Mouse (Mus musculus): ENCODE data around the gene Asb16. TPM values are rescaled to one million over a fixed set of nuclear protein-coding genes. Genes with fewer than 3 reads are reported as not detected.

Asb16 gene
- 0.10 and 0.13 TPM in 2 replicates for polyA plus RNA-seq (2015; fragmentation: Nextera tagmentation; extraction: Ambion mirVana)

GRCm38 (mm10) chr11:102268520-102269244 lies at the start of gene Asb16:
Gene Asb16 (plus strand): TSS chr11:102268743.
- Histone ChIP-seq H3K36me3 (no peaks in the 10 kb centered on the region), H3K27ac (replicated peaks) (no peak within 1 kb of the TSS), H3K9me3 (no peaks in the 10 kb centered on the region), H3K4me1 (replicated peaks) (peaks cover 8% of the 10 kb centered on the region), H3K4me2 (no peak within 1 kb of the TSS), H3K9ac (no peak within 1 kb of the TSS), H3K4me3 (no peak within 1 kb of the TSS), H3K27me3 (no peaks in the 10 kb centered on the region)
- WGBS = 84% methylated on average over 12 of the region's 12 CpGs
- no peak for ATAC-seq (ENCODE audit: low FRiP score, low read depth)

- Histone ChIP-seq H3K27ac (replicated peaks) (peak overlapping the region; percentile 76), H3K4me1 (replicated peaks) (peaks cover 68% of the 10 kb centered on the region), H3K4me3 (peak overlapping the region; percentile 23), H3K4me2 (peak overlapping the region; percentile 55), H3K27me3 (no peaks in the 10 kb centered on the region), H3K36me3 (no peaks in the 10 kb centered on the region), H3K9me3 (no peaks in the 10 kb centered on the region), H3K9ac (peak overlapping the region; percentile 29; the same call in 1 of the 2 replicates)
- 0% methylated on average over 9 of the region's 10 CpGs for WGBS
- ATAC-seq (ENCODE audit: low FRiP score, low read depth) = peak; percentile 79
Measured at GRCm38 (mm10) chr11:102218783-102219182, 49.8 kb upstream of the Asb16 start.

GRCm38 (mm10) chr11:102219247-102219993 lies 49.1 kb upstream of the Asb16 start:
- peaks cover 68% of the 10 kb centered on the region for H3K4me1 ChIP-seq (replicated peaks)
- peak overlapping the region; percentile 76 for H3K27ac ChIP-seq (replicated peaks)
- H3K36me3 ChIP-seq = no peaks in the 10 kb centered on the region
- peak overlapping the region; percentile 55 for H3K4me2 ChIP-seq
- H3K9ac ChIP-seq = no peak overlapping the region
- no peaks in the 10 kb centered on the region for H3K9me3 ChIP-seq
- ATAC-seq (ENCODE audit: low FRiP score, low read depth) = no peak
- no peak overlapping the region for H3K4me3 ChIP-seq
- no peaks in the 10 kb centered on the region for H3K27me3 ChIP-seq
- WGBS = 63% methylated on average over 14 of the region's 14 CpGs

- ATAC-seq (ENCODE audit: low FRiP score, low read depth) = no peak
- H3K36me3 ChIP-seq = no peaks in the 10 kb centered on the region
- no peaks in the 10 kb centered on the region for H3K27me3 ChIP-seq
- H3K9ac ChIP-seq = no peak overlapping the region
- H3K9me3 ChIP-seq = no peaks in the 10 kb centered on the region
- no peak overlapping the region for H3K4me3 ChIP-seq
- 75% methylated on average over 4 of the region's 4 CpGs for WGBS
- no peak overlapping the region for H3K4me2 ChIP-seq
- H3K4me1 ChIP-seq (replicated peaks) = peaks cover 68% of the 10 kb centered on the region
- H3K27ac ChIP-seq (replicated peaks) = no peak overlapping the region
Measured at GRCm38 (mm10) chr11:102219994-102220346, 48.6 kb upstream of the Asb16 start.

GRCm38 (mm10) chr11:102220451-102220850 lies 48.1 kb upstream of the Asb16 start:
- Histone ChIP-seq H3K27me3 (no peaks in the 10 kb centered on the region), H3K36me3 (no peaks in the 10 kb centered on the region), H3K4me3 (no peak overlapping the region), H3K27ac (replicated peaks) (no peak overlapping the region), H3K9ac (no peak overlapping the region), H3K4me1 (replicated peaks) (peaks cover 68% of the 10 kb centered on the region), H3K9me3 (no peaks in the 10 kb centered on the region), H3K4me2 (no peak overlapping the region)
- 67% methylated on average over 6 of the region's 6 CpGs for WGBS
- no peak for ATAC-seq (ENCODE audit: low FRiP score, low read depth)

- Histone ChIP-seq H3K4me3 (no peak overlapping the region), H3K4me2 (no peak overlapping the region), H3K4me1 (replicated peaks) (peaks cover 68% of the 10 kb centered on the region), H3K27me3 (no peaks in the 10 kb centered on the region), H3K36me3 (no peaks in the 10 kb centered on the region), H3K9ac (no peak overlapping the region), H3K27ac (replicated peaks) (no peak overlapping the region), H3K9me3 (no peaks in the 10 kb centered on the region)
- ATAC-seq (ENCODE audit: low FRiP score, low read depth) = no peak
- 91% methylated on average over 8 of the region's 8 CpGs for WGBS
Measured at GRCm38 (mm10) chr11:102221243-102221953, 47.1 kb upstream of the Asb16 start.

- ATAC-seq (ENCODE audit: low FRiP score, low read depth) = no peak
- no peaks in the 10 kb centered on the region for H3K9me3 ChIP-seq
- H3K27ac ChIP-seq (replicated peaks) = no peak overlapping the region
- H3K4me3 ChIP-seq = no peak overlapping the region
- H3K4me2 ChIP-seq = no peak overlapping the region
- H3K4me1 ChIP-seq (replicated peaks) = peaks cover 68% of the 10 kb centered on the region
- H3K36me3 ChIP-seq = no peaks in the 10 kb centered on the region
- 78% methylated on average over 8 of the region's 8 CpGs for WGBS
- H3K9ac ChIP-seq = no peak overlapping the region
- H3K27me3 ChIP-seq = no peaks in the 10 kb centered on the region
Measured at GRCm38 (mm10) chr11:102221954-102222351, 46.6 kb upstream of the Asb16 start.

- Histone ChIP-seq H3K9ac (no peak overlapping the region), H3K9me3 (no peaks in the 10 kb centered on the region), H3K4me3 (no peak overlapping the region), H3K27me3 (no peaks in the 10 kb centered on the region), H3K36me3 (no peaks in the 10 kb centered on the region), H3K4me1 (replicated peaks) (peaks cover 68% of the 10 kb centered on the region), H3K4me2 (no peak overlapping the region), H3K27ac (replicated peaks) (no peak overlapping the region)
- whole genome bisulfite sequencing = 46% methylated on average over 6 of the region's 6 CpGs
- no peak for ATAC-seq (ENCODE audit: low FRiP score, low read depth)
Measured at GRCm38 (mm10) chr11:102223166-102223565, 45.4 kb upstream of the Asb16 start.

GRCm38 (mm10) chr11:102224686-102225085 lies 43.9 kb upstream of the Asb16 start:
- Histone ChIP-seq H3K27me3 (no peaks in the 10 kb centered on the region), H3K4me2 (peak overlapping the region; percentile 44), H3K27ac (replicated peaks) (no peak overlapping the region), H3K9ac (no peak overlapping the region), H3K4me1 (replicated peaks) (peaks cover 65% of the 10 kb centered on the region), H3K36me3 (no peaks in the 10 kb centered on the region), H3K4me3 (peak overlapping the region; percentile 9; the same call in 1 of the 2 replicates), H3K9me3 (no peaks in the 10 kb centered on the region)
- WGBS = 7% methylated on average over 22 of the region's 22 CpGs
- ATAC-seq (ENCODE audit: low FRiP score, low read depth) = no peak

- Histone ChIP-seq H3K9ac (no peak overlapping the region), H3K36me3 (no peaks in the 10 kb centered on the region), H3K27me3 (no peaks in the 10 kb centered on the region), H3K4me2 (peak overlapping the region; percentile 44), H3K9me3 (no peaks in the 10 kb centered on the region), H3K27ac (replicated peaks) (no peak overlapping the region), H3K4me1 (replicated peaks) (peaks cover 60% of the 10 kb centered on the region), H3K4me3 (no peak overlapping the region)
- no peak for ATAC-seq (ENCODE audit: low FRiP score, low read depth)
- WGBS = 57% methylated on average over 5 of the region's 5 CpGs
Measured at GRCm38 (mm10) chr11:102225221-102225620, 43.3 kb upstream of the Asb16 start.

- no peak overlapping the region for H3K4me3 ChIP-seq
- H3K4me2 ChIP-seq = peak overlapping the region; percentile 70; the same call in 1 of the 2 replicates
- H3K27ac ChIP-seq (replicated peaks) = no peak overlapping the region
- 50% methylated on average over 12 of the region's 12 CpGs for WGBS
- no peaks in the 10 kb centered on the region for H3K9me3 ChIP-seq
- H3K27me3 ChIP-seq = no peaks in the 10 kb centered on the region
- H3K36me3 ChIP-seq = no peaks in the 10 kb centered on the region
- no peak for ATAC-seq (ENCODE audit: low FRiP score, low read depth)
- H3K4me1 ChIP-seq (replicated peaks) = peaks cover 66% of the 10 kb centered on the region
- no peak overlapping the region for H3K9ac ChIP-seq
Measured at GRCm38 (mm10) chr11:102226067-102226978, 42.2 kb upstream of the Asb16 start.
